Mouse (Mus musculus) embryonic facial prominence, embryonic 12.5 days (tissue): ENCODE data around the gene Lrch1. TPM values are rescaled to one million over a fixed set of nuclear protein-coding genes. Genes with fewer than 3 reads are reported as not detected.
A peak's percentile ranks its signal among the peaks of the same experiment; 100 is the strongest.

ENCODE experiments used
- ATAC-seq: fragments of 200-750 bp; cut with Nextera tagmentation; 2 replicates; pipeline ENCODE4 v1.8.0; 2017; ENCODE audit not compliant: insufficient number of reproducible peaks, insufficient read depth, low FRiP score, low TSS enrichment
- H3K27ac ChIP-seq: fragments of 300-500 bp; sonication (generic); 2 replicates; pipeline ENCODE4 v1.5.1; 2016; ENCODE audit warnings: mild to moderate bottlenecking
- H3K27me3 ChIP-seq: fragments of 300-500 bp; sonication (generic); 2 replicates; pipeline ENCODE4 v1.6.1; 2016; ENCODE audit warnings: mild to moderate bottlenecking, moderate library complexity
- H3K36me3 ChIP-seq: fragments of 300-500 bp; sonication (generic); 2 replicates; pipeline ENCODE4 v1.6.1; 2016; ENCODE audit warnings: mild to moderate bottlenecking
- H3K4me1 ChIP-seq: fragments of 300-500 bp; sonication (generic); 2 replicates; pipeline ENCODE4 v1.6.1; 2016
- H3K4me2 ChIP-seq: fragments of 300-500 bp; sonication (generic); replicated peaks from 2 replicates; pipeline ENCODE4 v1.6.1; 2016; ENCODE audit warnings: mild to moderate bottlenecking, moderate library complexity
- H3K4me3 ChIP-seq: fragments of 300-500 bp; sonication (generic); 2 replicates; pipeline ENCODE4 v1.5.1; 2016; ENCODE audit warnings: mild to moderate bottlenecking
- H3K9ac ChIP-seq: fragments of 300-500 bp; sonication (generic); 2 replicates; pipeline ENCODE4 v1.6.1; 2016; ENCODE audit warnings: mild to moderate bottlenecking, moderate library complexity
- H3K9me3 ChIP-seq: fragments of 300-500 bp; sonication (generic); 2 replicates; pipeline ENCODE4 v1.6.1; 2016; ENCODE audit warnings: mild to moderate bottlenecking, moderate library complexity
- WGBS: fragments of 180-500 bp; shearing (Covaris S2); methylation state at CpG from one replicate; pipeline ENCODE4 v1.1.7; 2016; 5-methylcytosine and 5-hydroxymethylcytosine counted together
- polyA plus RNA-seq: library from polyadenylated mRNA; unstranded; fragments of >200 nt; fragmentation: Nextera tagmentation; extraction: Ambion mirVana; gene quantifications from 2 replicates; pipeline ENCODE4 v1.2.1, GENCODE M21; 2016

Lrch1 gene
- polyA plus RNA-seq, 1 experiment from 2014 or later: 15.7 TPM

DNA sequence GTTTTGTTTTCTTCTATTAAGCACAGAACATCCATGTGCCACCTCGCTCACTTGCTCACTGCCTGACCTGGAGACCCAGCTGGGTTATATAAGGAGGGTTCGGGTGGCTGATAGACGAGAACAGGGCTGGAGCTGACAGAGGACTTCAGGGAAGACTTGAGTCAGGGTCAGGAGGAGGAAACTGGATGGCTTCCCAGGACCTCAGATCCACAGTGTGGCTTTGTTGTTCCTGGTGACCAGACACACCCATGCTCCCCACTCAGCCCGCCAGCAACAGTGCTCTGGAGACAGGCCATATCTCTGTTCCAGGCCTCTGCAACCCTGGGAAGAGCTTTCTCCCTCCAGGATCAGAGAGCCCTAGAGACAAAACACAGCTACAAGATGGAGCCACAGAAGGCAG is 44.6 kb downstream of the Lrch1 start:
- Histone ChIP-seq H3K27ac (no peak overlapping the region), H3K36me3 (no peaks in the 10 kb centered on the region), H3K9ac (no peak overlapping the region), H3K9me3 (no peaks in the 10 kb centered on the region), H3K4me3 (no peak overlapping the region), H3K4me2 (no peak overlapping the region), H3K27me3 (no peaks in the 10 kb centered on the region), H3K4me1 (peaks cover 9% of the 10 kb centered on the region; the same call in 1 of the 2 replicates)
- 84% methylated on average over 4 of the region's 4 CpGs for WGBS
- ATAC-seq: no peak

DNA sequence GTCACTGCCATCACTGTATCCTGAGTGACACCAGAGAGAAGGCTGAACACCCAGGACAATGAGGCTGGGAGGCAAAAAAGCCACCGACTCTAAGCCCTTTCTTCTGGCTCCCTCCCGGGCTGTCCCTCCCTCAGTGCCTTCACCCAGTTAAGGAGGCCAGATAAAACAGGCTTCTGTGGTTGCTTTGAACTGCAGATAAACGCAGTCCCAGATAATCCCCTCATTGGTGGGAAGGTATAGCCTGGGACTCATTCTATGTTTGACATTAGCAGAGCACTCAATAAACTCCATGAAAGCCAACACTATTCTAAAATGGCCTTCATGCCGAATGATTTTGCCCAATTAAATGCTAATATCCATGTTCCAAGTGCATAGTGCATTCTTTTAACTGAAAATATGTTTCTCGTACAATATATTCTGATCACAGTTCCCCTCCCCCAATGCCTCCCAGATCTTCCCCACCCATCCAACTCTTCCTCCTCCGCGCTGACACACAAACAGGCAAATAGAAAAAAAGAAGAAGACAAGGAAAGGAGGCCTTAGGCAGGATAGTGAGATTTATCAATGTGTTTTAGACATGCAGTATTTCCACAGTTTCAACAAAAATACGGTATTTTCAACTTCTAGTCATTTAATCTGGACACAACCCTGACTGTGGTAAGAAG is 46.8 kb downstream of the Lrch1 start:
- Histone ChIP-seq H3K4me2 (no peak overlapping the region), H3K9ac (no peak overlapping the region), H3K36me3 (no peaks in the 10 kb centered on the region), H3K9me3 (no peaks in the 10 kb centered on the region), H3K27me3 (no peaks in the 10 kb centered on the region), H3K4me1 (peaks cover 6% of the 10 kb centered on the region; the same call in 1 of the 2 replicates), H3K27ac (no peak overlapping the region), H3K4me3 (no peak overlapping the region)
- 67% methylated on average over 8 of the region's 8 CpGs for WGBS
- ATAC-seq: no peak

DNA sequence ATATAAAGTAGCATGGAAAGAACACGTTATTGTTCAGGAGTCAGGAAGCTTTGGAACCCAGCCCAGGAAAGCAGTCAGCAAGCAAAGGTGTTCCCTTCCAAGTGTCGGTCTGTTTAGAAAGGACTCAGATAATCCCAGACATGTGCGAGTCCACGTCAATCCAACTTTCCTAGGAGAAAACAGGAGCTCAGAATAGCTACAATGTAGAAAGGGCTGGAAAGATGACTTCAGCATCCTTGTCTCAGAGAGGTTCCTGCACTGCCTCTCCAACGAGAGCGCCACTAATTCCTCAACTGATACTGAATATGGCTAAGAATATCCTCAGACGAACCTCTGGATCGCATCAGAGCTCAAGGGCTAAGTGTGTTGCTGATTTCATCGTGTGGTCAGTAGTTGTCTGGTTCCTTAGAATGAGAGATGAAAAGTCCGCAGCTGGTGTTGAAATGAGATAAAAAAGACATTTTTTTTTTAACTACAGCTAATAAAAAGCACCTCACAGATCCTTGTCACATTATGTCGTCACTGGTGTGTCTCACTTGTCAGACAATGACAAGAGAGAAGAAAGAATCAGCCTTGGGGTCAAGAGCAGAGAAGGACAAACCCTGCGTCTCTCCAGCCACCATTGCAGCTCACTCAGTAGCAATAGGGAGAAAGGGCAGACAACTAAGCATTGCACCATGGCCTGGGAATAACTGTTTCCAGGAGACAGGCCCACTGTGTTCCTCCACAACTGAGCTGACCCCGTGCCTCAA is 47.5 kb downstream of the Lrch1 start:
- Histone ChIP-seq H3K27me3 (no peaks in the 10 kb centered on the region), H3K27ac (no peak overlapping the region), H3K9me3 (no peaks in the 10 kb centered on the region), H3K4me1 (peaks cover 6% of the 10 kb centered on the region; the same call in 1 of the 2 replicates), H3K9ac (no peak overlapping the region), H3K4me2 (no peak overlapping the region), H3K4me3 (no peak overlapping the region), H3K36me3 (no peaks in the 10 kb centered on the region)
- WGBS: 70% methylated on average over 13 of the region's 13 CpGs
- no peak for ATAC-seq

- H3K9ac ChIP-seq: no peak overlapping the region
- H3K36me3 ChIP-seq: no peaks in the 10 kb centered on the region
- H3K4me2 ChIP-seq: no peak overlapping the region
- H3K4me3 ChIP-seq: no peak overlapping the region
- 91% methylated on average over 5 of the region's 5 CpGs for WGBS
- ATAC-seq: no peak
- no peaks in the 10 kb centered on the region for H3K27me3 ChIP-seq
- H3K9me3 ChIP-seq: no peaks in the 10 kb centered on the region
- H3K4me1 ChIP-seq: peaks cover 6% of the 10 kb centered on the region; the same call in 1 of the 2 replicates
- no peak overlapping the region for H3K27ac ChIP-seq
Observed at GRCm38 (mm10) chr14:74898939-74899338, 48.7 kb downstream of the Lrch1 start.

DNA sequence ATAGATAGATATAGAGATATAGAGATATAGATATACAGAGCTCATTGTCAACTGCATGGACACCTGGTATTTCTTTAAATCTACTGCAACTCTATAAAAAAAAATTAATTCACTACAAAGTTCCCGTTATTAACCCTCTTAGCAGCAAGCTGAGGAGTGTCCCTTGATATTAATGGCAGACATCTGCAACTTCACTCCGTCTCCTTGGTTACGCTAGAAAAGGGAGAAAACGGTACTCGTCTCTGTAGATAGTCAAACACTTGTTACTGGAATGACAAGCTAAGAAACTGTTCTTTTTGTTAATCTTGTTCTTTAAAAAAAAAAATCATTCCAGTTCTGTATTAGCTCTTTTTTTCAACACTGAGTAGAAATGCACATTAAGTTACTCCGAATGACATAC is 54.0 kb downstream of the Lrch1 start:
- Histone ChIP-seq H3K36me3 (no peaks in the 10 kb centered on the region), H3K27ac (no peak overlapping the region), H3K9me3 (no peaks in the 10 kb centered on the region), H3K9ac (no peak overlapping the region), H3K27me3 (no peaks in the 10 kb centered on the region), H3K4me3 (no peak overlapping the region), H3K4me2 (no peak overlapping the region), H3K4me1 (no peaks in the 10 kb centered on the region)
- 73% methylated on average over 6 of the region's 6 CpGs for WGBS
- ATAC-seq: no peak

- H3K4me3 ChIP-seq: no peak overlapping the region
- 0 out of 2 replicates have a peak, but pooled peaks have one; percentile 35 for ATAC-seq
- H3K36me3 ChIP-seq: no peaks in the 10 kb centered on the region
- no peak overlapping the region for H3K27ac ChIP-seq
- H3K9me3 ChIP-seq: no peaks in the 10 kb centered on the region
- H3K4me1 ChIP-seq: no peaks in the 10 kb centered on the region
- no peak overlapping the region for H3K4me2 ChIP-seq
- WGBS: 77% methylated on average over 3 of the region's 3 CpGs
- H3K9ac ChIP-seq: no peak overlapping the region
- H3K27me3 ChIP-seq: no peaks in the 10 kb centered on the region
Observed at GRCm38 (mm10) chr14:74893085-74893648, 54.5 kb downstream of the Lrch1 start.

DNA sequence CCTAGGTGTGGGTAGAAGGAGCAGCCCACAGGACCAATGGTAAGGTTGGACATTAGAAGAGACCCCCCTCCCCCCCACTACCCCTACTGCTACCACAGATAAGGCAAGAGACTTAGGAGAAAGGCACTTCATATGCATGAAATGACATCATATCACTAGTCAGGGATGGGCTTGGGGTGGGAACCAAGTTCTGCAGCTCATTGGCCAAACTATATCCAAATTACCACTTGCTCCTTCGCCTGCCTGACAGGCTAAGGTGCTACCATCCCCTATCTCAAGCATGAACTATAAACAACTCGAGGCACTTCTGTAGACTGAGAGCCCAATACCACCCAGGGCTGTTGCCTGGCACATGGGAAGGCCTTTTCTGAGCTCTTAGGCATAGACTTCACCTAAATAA is 58.4 kb downstream of the Lrch1 start:
- H3K4me3 ChIP-seq: no peak overlapping the region
- no peaks in the 10 kb centered on the region for H3K36me3 ChIP-seq
- no peaks in the 10 kb centered on the region for H3K27me3 ChIP-seq
- no peak overlapping the region for H3K9ac ChIP-seq
- H3K27ac ChIP-seq: no peak overlapping the region
- no peak for ATAC-seq
- H3K4me2 ChIP-seq: no peak overlapping the region
- 83% methylated on average over 2 of the region's 2 CpGs for WGBS
- peaks cover 13% of the 10 kb centered on the region for H3K4me1 ChIP-seq
- H3K9me3 ChIP-seq: no peaks in the 10 kb centered on the region

DNA sequence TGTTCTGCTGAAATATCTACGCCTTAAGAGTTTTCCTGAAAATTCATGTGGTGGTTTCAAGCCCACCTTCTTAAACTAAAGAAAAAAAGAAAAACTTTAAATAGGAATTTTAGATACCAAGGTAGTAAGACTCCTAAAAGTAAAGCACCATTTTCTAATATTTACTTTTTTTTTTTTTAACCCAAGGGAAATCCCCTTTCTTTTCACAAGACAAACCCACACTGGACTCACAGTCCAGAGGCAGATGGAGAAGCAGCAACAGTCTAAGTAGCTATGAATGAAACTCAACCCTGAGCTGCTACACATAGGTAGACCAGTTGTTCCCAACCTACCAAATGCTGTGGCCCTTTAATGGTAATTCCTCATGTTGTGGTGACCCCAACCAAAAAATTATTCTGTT is 59.6 kb downstream of the Lrch1 start:
- Histone ChIP-seq H3K4me2 (no peak overlapping the region), H3K36me3 (no peaks in the 10 kb centered on the region), H3K27me3 (no peaks in the 10 kb centered on the region), H3K27ac (no peak overlapping the region), H3K9ac (no peak overlapping the region), H3K4me1 (peaks cover 23% of the 10 kb centered on the region), H3K9me3 (no peaks in the 10 kb centered on the region), H3K4me3 (no peak overlapping the region)
- ATAC-seq: no peak
- 96% methylated on average over 1 of the region's 1 CpGs for WGBS

DNA sequence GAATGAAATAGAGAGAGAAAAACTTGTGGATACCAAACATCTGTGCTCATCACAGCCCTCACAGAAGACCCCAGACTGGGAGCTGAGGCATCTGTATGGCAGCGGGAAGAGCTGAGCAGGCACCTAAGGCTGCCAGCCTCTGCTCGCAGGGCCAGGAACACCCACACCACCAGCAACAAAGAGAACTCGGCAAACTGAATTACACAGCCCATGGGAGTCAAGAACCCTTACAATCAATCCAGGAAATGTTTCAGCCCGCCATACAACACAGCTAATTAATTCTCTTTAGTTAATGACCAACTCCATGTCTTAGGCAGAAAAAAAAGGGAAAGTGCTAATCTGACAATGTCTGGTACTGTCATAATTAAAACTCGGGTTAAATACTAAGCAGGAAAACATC is 61.2 kb downstream of the Lrch1 start:
- H3K36me3 ChIP-seq: no peaks in the 10 kb centered on the region
- H3K9ac ChIP-seq: no peak overlapping the region
- no peak overlapping the region for H3K4me3 ChIP-seq
- no peak overlapping the region for H3K4me2 ChIP-seq
- no peak for ATAC-seq
- 69% methylated on average over 5 of the region's 5 CpGs for WGBS
- no peaks in the 10 kb centered on the region for H3K27me3 ChIP-seq
- peaks cover 36% of the 10 kb centered on the region for H3K4me1 ChIP-seq
- no peaks in the 10 kb centered on the region for H3K9me3 ChIP-seq
- no peak overlapping the region for H3K27ac ChIP-seq

DNA sequence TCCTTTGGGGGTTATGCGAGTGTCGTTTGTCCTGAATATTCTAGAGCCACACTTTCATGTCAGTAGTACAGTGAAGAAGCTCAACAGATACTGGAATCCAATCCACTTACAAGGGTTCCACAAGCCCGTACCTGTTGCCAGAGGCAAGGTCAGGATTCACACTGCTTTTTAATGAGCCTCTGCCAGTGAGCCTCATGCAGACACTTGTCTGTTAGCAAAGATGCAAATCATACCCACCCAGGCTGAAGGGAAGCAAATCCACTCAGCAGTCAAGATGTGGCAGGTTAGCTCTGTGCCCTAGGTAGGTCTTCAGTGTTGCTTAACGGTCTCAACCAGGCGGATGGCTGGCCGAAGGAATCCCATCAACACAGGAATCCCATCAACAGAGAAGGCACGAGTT is 62.8 kb downstream of the Lrch1 start:
- no peaks in the 10 kb centered on the region for H3K36me3 ChIP-seq
- no peaks in the 10 kb centered on the region for H3K27me3 ChIP-seq
- no peak overlapping the region for H3K27ac ChIP-seq
- WGBS: 69% methylated on average over 7 of the region's 7 CpGs
- no peak overlapping the region for H3K4me3 ChIP-seq
- no peak overlapping the region for H3K9ac ChIP-seq
- no peak for ATAC-seq
- H3K4me1 ChIP-seq: peaks cover 36% of the 10 kb centered on the region
- H3K4me2 ChIP-seq: no peak overlapping the region
- H3K9me3 ChIP-seq: no peaks in the 10 kb centered on the region

DNA sequence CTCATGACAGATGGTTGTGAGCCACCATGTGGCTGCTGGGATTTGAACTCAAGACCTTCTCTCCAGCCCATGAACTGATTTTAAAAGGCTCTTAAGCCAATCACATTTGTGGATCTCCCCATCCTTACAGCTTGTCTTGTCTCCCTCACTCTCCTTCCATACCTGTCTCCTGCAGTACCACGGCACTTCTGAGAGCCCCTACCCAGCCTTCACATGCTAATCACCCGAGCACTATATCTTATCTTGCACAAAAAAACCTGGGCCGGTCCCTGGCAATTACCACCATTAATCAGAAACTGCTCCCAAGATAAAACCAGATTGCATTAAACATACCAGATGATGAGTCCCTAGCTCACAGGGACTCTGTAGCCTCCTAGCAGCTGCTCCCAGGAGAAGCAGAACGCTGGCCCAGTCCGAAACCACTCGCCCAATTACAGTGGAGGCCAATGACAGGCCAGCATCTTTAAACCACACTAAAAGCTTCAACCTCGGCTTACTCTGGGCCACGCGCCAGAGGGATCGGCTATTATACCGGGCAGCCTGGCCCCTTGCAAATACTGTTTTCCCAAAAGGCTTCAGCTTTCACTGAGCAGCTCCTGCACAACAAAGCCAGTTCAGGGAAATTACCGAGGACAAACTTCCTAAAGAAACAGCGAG is 63.5 kb downstream of the Lrch1 start:
- peak overlapping the region; percentile 54; the same call in 1 of the 2 replicates for H3K27ac ChIP-seq
- WGBS: 17% methylated on average over 13 of the region's 13 CpGs

More for the DNA sequence above, 63.5 kb downstream of the Lrch1 start:
- H3K27me3 ChIP-seq: no peaks in the 10 kb centered on the region
- ATAC-seq: peak; percentile 85
- no peak overlapping the region for H3K4me3 ChIP-seq
- H3K4me2 ChIP-seq: peak overlapping the region; percentile 21; the same call in 1 of the 2 replicates
- no peak overlapping the region for H3K9ac ChIP-seq
- H3K4me1 ChIP-seq: peaks cover 36% of the 10 kb centered on the region
- no peaks in the 10 kb centered on the region for H3K9me3 ChIP-seq
- H3K36me3 ChIP-seq: no peaks in the 10 kb centered on the region
